In genomic region chr3:134239971-134240717, GRCm38 (mm10) we compare ENCODE assay signal across 8 mouse cellular contexts. TPM values are rescaled to one million over a fixed set of nuclear protein-coding genes. Genes with fewer than 3 reads are reported as not detected.
DNase-seq lines count a peak whose midpoint lies in the region; ATAC-seq lines count a peak whose summit lies in the region.

No protein-coding gene starts in this region.

- H3K27ac ChIP-seq in hindbrain, embryonic 11.5 days (ENCODE audit: low read depth, low read length): peak overlapping the region; percentile 100
- H3K27ac ChIP-seq in lung, embryonic 15.5 days: peak overlapping the region; percentile 75

- peak overlapping the region; percentile 91 for H3K9ac ChIP-seq in hindbrain, embryonic 11.5 days (ENCODE audit: low read depth, low read length)
- H3K9ac ChIP-seq in lung, embryonic 15.5 days: peak overlapping the region; percentile 56

- H3K9me3 ChIP-seq in hindbrain, embryonic 11.5 days (ENCODE audit: control insufficient read depth, low read length): no peaks in the 10 kb centered on the region
- no peaks in the 10 kb centered on the region for H3K9me3 ChIP-seq in lung, embryonic 15.5 days

- peak; percentile 46 for DNase-seq in NIH3T3 (ENCODE audit: low read depth)
- DNase-seq in cerebellum, adult 9-11 months: peak; percentile 89
- DNase-seq in frontal cortex, postnatal 14 days (ENCODE audit: low spot score in 2 of 2): peak; percentile 65 to 71
- peak; percentile 84 for DNase-seq in hindbrain, embryonic 11.5 days (ENCODE audit: low spot score)
- DNase-seq in layer of hippocampus, postnatal 14 days (ENCODE audit: low spot score in 2 of 2): peak; percentile 73 to 79
- DNase-seq in retina, embryonic 14.5 days (ENCODE audit: low spot score): peak; percentile 77
- DNase-seq in urinary bladder, postnatal 25 days (ENCODE audit: low spot score): peak; percentile 22

- WGBS in hindbrain, embryonic 11.5 days: under 1% methylated on average over 27 of the region's 61 CpGs
- WGBS in lung, embryonic 15.5 days: under 1% methylated on average over 25 of the region's 61 CpGs

- H3K4me2 ChIP-seq in hindbrain, embryonic 11.5 days (replicated peaks; ENCODE audit: low read depth, low read length): peak overlapping the region; percentile 86
- peak overlapping the region; percentile 97 for H3K4me2 ChIP-seq in lung, embryonic 15.5 days

- H3K36me3 ChIP-seq in hindbrain, embryonic 11.5 days (ENCODE audit: control insufficient read depth, insufficient read depth, low read length): no peaks in the 10 kb centered on the region
- no peaks in the 10 kb centered on the region for H3K36me3 ChIP-seq in lung, embryonic 15.5 days

- 0 out of 2 replicates have a peak, but pooled peaks cover 2% of the 10 kb centered on the region for H3K4me1 ChIP-seq in hindbrain, embryonic 11.5 days (replicated peaks; ENCODE audit: control insufficient read depth, insufficient read depth, low read length)
- H3K4me1 ChIP-seq in lung, embryonic 15.5 days: peaks cover 16% of the 10 kb centered on the region

- no peaks in the 10 kb centered on the region for H3K27me3 ChIP-seq in hindbrain, embryonic 11.5 days (ENCODE audit: control insufficient read depth, insufficient read depth, low read length)
- H3K27me3 ChIP-seq in lung, embryonic 15.5 days: no peaks in the 10 kb centered on the region

- ATAC-seq in hindbrain, embryonic 11.5 days (ENCODE audit: low FRiP score): peak; percentile 64
- peak; percentile 35; the same call in 1 of the 2 replicates for ATAC-seq in lung, embryonic 15.5 days (ENCODE audit: borderline replicate concordance, extremely low read depth, low FRiP score, low TSS enrichment)

- H3K4me3 ChIP-seq in hindbrain, embryonic 11.5 days (ENCODE audit: low read depth, low read length): peak overlapping the region; percentile 71
- peak overlapping the region; percentile 69 for H3K4me3 ChIP-seq in lung, embryonic 15.5 days

RNA-seq across cellular contexts. Expression of gene Cxxc4, which starts 3.9 kb away (rescaled TPM):
- polyA plus RNA-seq in hindbrain, embryonic 11.5 days (2014; fragmentation: Nextera tagmentation; extraction: Ambion mirVana): 26.5 and 32.7 TPM in 2 replicates
- 10 to 100 TPM; 12.2 to 14.5 TPM for total RNA-seq in layer of hippocampus, postnatal 14 days (2021)
- polyA plus RNA-seq in lung, embryonic 15.5 days (2015; fragmentation: Nextera tagmentation; extraction: Ambion mirVana): 1.8 and 1.9 TPM in 2 replicates

Comparison
In these comparisons a context has a peak if more than half of its experiments do, and no peak if none do; other contexts are left out.
1. Peak in every context shown above with its lines: DNase-seq, ATAC-seq, H3K4me3 ChIP-seq and H3K27ac ChIP-seq.
2. DNase-seq: peak in every context shown above with its lines; median percentile 89 in cerebellum, adult 9-11 months; 84 in hindbrain, embryonic 11.5 days; 77 in retina, embryonic 14.5 days; 76 in layer of hippocampus, postnatal 14 days; 68 in frontal cortex, postnatal 14 days; 46 in NIH3T3; 22 in urinary bladder, postnatal 25 days.